Mouse (Mus musculus): ENCODE results near the gene Loxl1. TPM values are rescaled to one million over a fixed set of nuclear protein-coding genes. Genes with fewer than 3 reads are reported as not detected.

The Loxl1 gene
- 26.0 and 27.0 TPM in 2 replicates for polyA plus RNA-seq (2014; fragmentation: Nextera tagmentation; extraction: Ambion mirVana)

DNA sequence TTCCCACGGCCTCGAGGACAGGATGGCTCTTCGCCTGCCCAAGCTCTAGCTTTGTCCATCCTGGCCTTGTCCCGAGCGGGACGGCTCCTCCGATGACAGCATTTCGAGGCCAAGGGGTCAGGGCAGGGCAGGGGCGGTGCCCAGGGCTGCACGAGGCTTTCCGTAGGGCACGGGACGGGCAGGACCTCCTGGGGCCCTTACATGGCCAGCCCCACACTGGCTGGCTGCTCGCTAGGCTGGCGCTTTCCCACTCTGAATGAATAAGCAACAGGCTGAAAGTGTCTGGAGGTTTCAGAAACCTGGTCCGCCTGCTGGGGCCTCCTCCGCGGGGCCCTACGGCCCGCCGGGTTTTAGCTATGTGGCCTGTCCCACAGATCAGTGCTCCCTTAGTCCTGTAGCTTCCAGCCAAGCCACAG lies at the start of gene Loxl1:
Gene Loxl1 (minus strand): TSS at position 243 of the 416 bp plus-strand sequence.
- peak within 1 kb of the TSS; percentile 77 for H3K27ac ChIP-seq (ENCODE audit: low read depth, low read length)
- peak; percentile 67 for ATAC-seq (ENCODE audit: low FRiP score, low TSS enrichment)
- peaks cover 12% of the 10 kb centered on the region; the same call in 1 of the 2 replicates for H3K27me3 ChIP-seq (ENCODE audit: control insufficient read depth, insufficient read depth, low read length)
- WGBS, result under 1% methylated on average over 21 of the region's 21 CpGs
- no peaks in the 10 kb centered on the region for H3K36me3 ChIP-seq (ENCODE audit: control insufficient read depth, insufficient read depth, low read length)
- no peaks in the 10 kb centered on the region for H3K9me3 ChIP-seq (ENCODE audit: control insufficient read depth, low read length)
- H3K4me2 ChIP-seq (replicated peaks; ENCODE audit: low read depth, low read length), result peak within 1 kb of the TSS; percentile 82
- peak within 1 kb of the TSS; percentile 64 for H3K9ac ChIP-seq (ENCODE audit: low read depth, low read length)
- H3K4me1 ChIP-seq (ENCODE audit: control insufficient read depth, insufficient read depth, low read length), result peaks cover 39% of the 10 kb centered on the region
- H3K4me3 ChIP-seq (ENCODE audit: low read length), result peak within 1 kb of the TSS; percentile 48

DNA sequence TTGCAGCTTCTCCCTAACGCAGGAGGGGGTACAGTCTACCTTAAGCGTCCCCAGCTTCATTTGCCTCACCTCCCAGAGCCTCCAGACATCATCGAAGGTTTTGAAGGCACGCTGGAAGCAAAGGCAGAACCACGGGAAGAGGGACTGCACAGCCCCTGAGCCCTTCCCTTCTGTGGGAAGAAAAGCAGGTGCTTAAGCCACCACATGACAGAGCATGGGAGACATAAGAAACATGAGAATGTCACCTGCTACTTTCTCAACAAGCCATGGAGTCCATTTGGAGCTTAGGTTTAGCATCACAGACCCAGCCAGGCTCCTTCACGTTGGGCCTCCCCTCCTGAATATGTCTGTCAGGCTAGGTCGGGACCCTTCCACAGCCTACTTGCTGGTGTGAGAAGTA lies 49.0 kb upstream of the Loxl1 start:
- Histone ChIP-seq H3K27me3 (ENCODE audit: control insufficient read depth, insufficient read depth, low read length) (no peaks in the 10 kb centered on the region), H3K27ac (ENCODE audit: low read depth, low read length) (no peak overlapping the region), H3K4me2 (replicated peaks; ENCODE audit: low read depth, low read length) (no peak overlapping the region), H3K4me1 (ENCODE audit: control insufficient read depth, insufficient read depth, low read length) (no peaks in the 10 kb centered on the region), H3K4me3 (ENCODE audit: low read length) (no peak overlapping the region), H3K9me3 (ENCODE audit: control insufficient read depth, low read length) (no peaks in the 10 kb centered on the region), H3K36me3 (ENCODE audit: control insufficient read depth, insufficient read depth, low read length) (no peaks in the 10 kb centered on the region), H3K9ac (ENCODE audit: low read depth, low read length) (no peak overlapping the region; the same call in 1 of the 2 replicates)
- 83% methylated on average over 7 of the region's 7 CpGs for WGBS
- no peak for ATAC-seq (ENCODE audit: low FRiP score, low TSS enrichment)

DNA sequence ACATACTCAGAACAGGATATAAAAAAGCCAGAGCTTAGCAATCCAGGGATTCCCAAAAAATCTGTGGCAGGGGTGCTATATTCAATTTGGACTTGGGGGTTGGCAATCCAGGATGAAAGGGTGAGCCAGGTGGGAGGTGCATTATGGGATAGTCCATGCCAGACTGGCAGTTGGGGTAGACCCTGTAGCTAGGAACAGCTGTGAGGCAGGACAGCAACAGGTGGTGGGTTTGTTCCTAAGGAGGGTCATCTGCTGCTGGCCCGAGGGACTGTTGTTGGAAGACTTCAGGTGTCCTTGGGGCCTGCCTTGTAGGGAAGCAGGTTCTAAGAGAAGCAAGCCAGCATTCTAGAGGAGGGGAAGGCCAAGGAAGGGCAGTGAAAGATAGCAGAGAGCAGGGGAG lies 48.4 kb upstream of the Loxl1 start:
- no peak overlapping the region for H3K27ac ChIP-seq (ENCODE audit: low read depth, low read length)
- no peak for ATAC-seq (ENCODE audit: low FRiP score, low TSS enrichment)
- WGBS, result 68% methylated on average over 1 of the region's 1 CpGs
- no peaks in the 10 kb centered on the region for H3K9me3 ChIP-seq (ENCODE audit: control insufficient read depth, low read length)
- H3K4me2 ChIP-seq (replicated peaks; ENCODE audit: low read depth, low read length), result no peak overlapping the region
- no peaks in the 10 kb centered on the region for H3K4me1 ChIP-seq (ENCODE audit: control insufficient read depth, insufficient read depth, low read length)
- no peaks in the 10 kb centered on the region for H3K27me3 ChIP-seq (ENCODE audit: control insufficient read depth, insufficient read depth, low read length)
- H3K4me3 ChIP-seq (ENCODE audit: low read length), result no peak overlapping the region
- no peak overlapping the region for H3K9ac ChIP-seq (ENCODE audit: low read depth, low read length)
- no peaks in the 10 kb centered on the region for H3K36me3 ChIP-seq (ENCODE audit: control insufficient read depth, insufficient read depth, low read length)

DNA sequence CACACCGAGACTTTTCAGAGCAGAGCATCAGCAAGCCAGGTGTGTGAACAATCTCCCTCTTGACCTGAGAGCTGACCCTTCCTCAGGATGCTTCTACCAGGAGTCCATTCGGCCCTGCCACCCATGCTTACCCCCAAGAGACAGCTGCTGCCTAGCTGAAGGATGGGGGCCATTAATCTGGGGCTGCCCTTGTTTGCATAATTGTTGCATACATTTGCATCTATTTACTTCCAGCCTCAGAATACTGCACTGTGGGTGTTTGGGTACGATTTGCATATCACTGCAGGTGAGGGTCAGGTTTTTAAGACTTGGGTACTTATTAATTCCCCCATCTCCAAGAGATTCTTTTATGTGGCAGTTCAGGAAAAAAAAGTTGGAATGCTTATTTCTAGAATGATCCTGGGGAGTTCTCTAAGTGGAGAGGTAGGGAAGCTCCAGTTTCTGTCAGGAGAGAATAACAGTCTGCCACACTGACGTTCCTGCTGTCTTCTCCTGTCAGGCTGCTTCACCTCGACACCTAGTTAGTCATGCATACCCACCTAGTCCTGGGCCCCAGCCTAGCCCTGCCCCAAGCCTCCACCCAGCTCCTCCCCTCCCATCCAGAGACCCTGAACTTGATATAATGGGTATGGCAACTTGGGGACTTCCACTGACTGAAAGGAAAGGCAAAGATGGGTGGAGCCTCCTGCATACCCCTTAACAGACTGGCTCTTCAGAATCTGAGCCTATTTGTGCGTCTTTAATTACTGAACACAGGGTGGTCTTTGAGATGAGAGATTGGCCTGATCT lies 42.5 kb upstream of the Loxl1 start:
- no peak overlapping the region for H3K27ac ChIP-seq (ENCODE audit: low read depth, low read length)
- no peak overlapping the region for H3K4me3 ChIP-seq (ENCODE audit: low read length)
- no peaks in the 10 kb centered on the region for H3K4me1 ChIP-seq (ENCODE audit: control insufficient read depth, insufficient read depth, low read length)
- H3K27me3 ChIP-seq (ENCODE audit: control insufficient read depth, insufficient read depth, low read length), result no peaks in the 10 kb centered on the region
- no peaks in the 10 kb centered on the region for H3K9me3 ChIP-seq (ENCODE audit: control insufficient read depth, low read length)
- ATAC-seq (ENCODE audit: low FRiP score, low TSS enrichment), result no peak
- no peak overlapping the region for H3K9ac ChIP-seq (ENCODE audit: low read depth, low read length)
- H3K36me3 ChIP-seq (ENCODE audit: control insufficient read depth, insufficient read depth, low read length), result no peaks in the 10 kb centered on the region
- H3K4me2 ChIP-seq (replicated peaks; ENCODE audit: low read depth, low read length), result no peak overlapping the region
- 33% methylated on average over 6 of the region's 6 CpGs for WGBS

DNA sequence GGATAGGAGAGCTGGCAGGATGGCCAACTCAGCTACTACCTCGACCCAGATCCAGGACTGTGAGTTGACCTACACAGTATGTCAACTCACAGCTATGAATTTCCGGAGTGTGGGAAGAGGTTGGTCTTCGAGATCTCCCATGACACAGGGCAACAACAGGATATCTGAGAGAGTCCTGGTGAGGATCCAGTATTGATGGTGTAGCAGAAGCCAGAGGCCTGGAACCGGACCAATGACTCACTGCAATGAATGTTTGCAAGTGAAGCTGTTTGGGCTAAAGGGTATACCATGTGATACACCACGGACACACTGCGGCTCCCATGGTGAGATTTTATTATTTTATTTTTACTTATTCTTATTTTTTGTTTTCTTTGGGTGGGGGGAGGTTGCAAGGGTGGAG lies 41.7 kb upstream of the Loxl1 start:
- no peak overlapping the region for H3K4me2 ChIP-seq (replicated peaks; ENCODE audit: low read depth, low read length)
- H3K36me3 ChIP-seq (ENCODE audit: control insufficient read depth, insufficient read depth, low read length), result no peaks in the 10 kb centered on the region
- H3K4me1 ChIP-seq (ENCODE audit: control insufficient read depth, insufficient read depth, low read length), result no peaks in the 10 kb centered on the region
- H3K9ac ChIP-seq (ENCODE audit: low read depth, low read length), result no peak overlapping the region
- H3K9me3 ChIP-seq (ENCODE audit: control insufficient read depth, low read length), result no peaks in the 10 kb centered on the region
- ATAC-seq (ENCODE audit: low FRiP score, low TSS enrichment), result no peak
- 91% methylated on average over 6 of the region's 6 CpGs for WGBS
- H3K4me3 ChIP-seq (ENCODE audit: low read length), result no peak overlapping the region
- H3K27me3 ChIP-seq (ENCODE audit: control insufficient read depth, insufficient read depth, low read length), result no peaks in the 10 kb centered on the region
- no peak overlapping the region for H3K27ac ChIP-seq (ENCODE audit: low read depth, low read length)

DNA sequence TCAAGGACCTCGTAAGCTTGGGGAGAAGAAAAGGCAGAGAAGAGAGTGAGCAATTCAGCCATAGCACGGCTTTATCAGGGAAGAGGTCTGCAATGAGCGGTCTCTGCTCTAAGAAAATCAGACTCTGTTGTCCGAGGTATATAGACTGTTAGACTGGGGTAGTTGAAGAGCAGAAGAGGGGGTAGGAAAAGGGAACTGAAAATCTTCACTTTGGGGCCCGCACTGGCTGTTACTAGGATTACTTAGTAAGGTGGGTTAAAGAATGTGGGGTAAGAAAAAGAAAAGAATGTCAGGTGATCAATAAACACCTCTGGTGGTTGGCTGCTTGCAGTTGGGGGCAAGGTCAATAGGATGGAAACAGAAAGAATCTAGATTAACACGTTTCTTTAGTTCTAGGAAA lies 40.2 kb upstream of the Loxl1 start:
- no peaks in the 10 kb centered on the region for H3K9me3 ChIP-seq (ENCODE audit: control insufficient read depth, low read length)
- no peak for ATAC-seq (ENCODE audit: low FRiP score, low TSS enrichment)
- 91% methylated on average over 6 of the region's 6 CpGs for WGBS
- H3K27me3 ChIP-seq (ENCODE audit: control insufficient read depth, insufficient read depth, low read length), result no peaks in the 10 kb centered on the region
- H3K9ac ChIP-seq (ENCODE audit: low read depth, low read length), result no peak overlapping the region
- no peak overlapping the region for H3K4me2 ChIP-seq (replicated peaks; ENCODE audit: low read depth, low read length)
- H3K4me1 ChIP-seq (ENCODE audit: control insufficient read depth, insufficient read depth, low read length), result no peaks in the 10 kb centered on the region
- no peak overlapping the region for H3K4me3 ChIP-seq (ENCODE audit: low read length)
- no peak overlapping the region for H3K27ac ChIP-seq (ENCODE audit: low read depth, low read length)
- H3K36me3 ChIP-seq (ENCODE audit: control insufficient read depth, insufficient read depth, low read length), result no peaks in the 10 kb centered on the region

DNA sequence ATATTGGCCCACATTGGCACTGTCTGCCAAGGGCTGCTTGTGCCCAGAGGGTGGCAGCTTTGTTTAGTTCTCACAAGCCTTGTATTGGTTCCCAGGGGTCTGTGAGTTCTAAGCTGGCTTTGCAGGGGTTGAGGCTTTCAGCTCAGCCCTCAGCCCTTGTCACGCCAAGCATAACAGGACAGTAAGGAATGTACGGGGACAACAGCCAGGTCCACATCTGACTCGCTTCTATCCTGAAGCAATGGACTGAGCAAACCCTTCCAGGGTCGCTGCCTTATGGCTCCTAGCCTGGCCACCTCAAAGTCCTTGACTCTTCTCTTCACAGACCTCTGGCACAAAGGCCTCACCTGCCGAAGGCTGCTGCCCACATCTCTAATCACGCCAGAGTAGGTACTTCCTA lies 34.8 kb upstream of the Loxl1 start:
- no peaks in the 10 kb centered on the region for H3K27me3 ChIP-seq (ENCODE audit: control insufficient read depth, insufficient read depth, low read length)
- no peak for ATAC-seq (ENCODE audit: low FRiP score, low TSS enrichment)
- no peak overlapping the region for H3K4me3 ChIP-seq (ENCODE audit: low read length)
- no peaks in the 10 kb centered on the region for H3K9me3 ChIP-seq (ENCODE audit: control insufficient read depth, low read length)
- no peak overlapping the region for H3K9ac ChIP-seq (ENCODE audit: low read depth, low read length)
- no peak overlapping the region for H3K27ac ChIP-seq (ENCODE audit: low read depth, low read length)
- 0 out of 2 replicates have a peak, but pooled peaks cover 4% of the 10 kb centered on the region for H3K4me1 ChIP-seq (ENCODE audit: control insufficient read depth, insufficient read depth, low read length)
- no peaks in the 10 kb centered on the region for H3K36me3 ChIP-seq (ENCODE audit: control insufficient read depth, insufficient read depth, low read length)
- H3K4me2 ChIP-seq (replicated peaks; ENCODE audit: low read depth, low read length), result no peak overlapping the region
- WGBS, result 81% methylated on average over 6 of the region's 6 CpGs

DNA sequence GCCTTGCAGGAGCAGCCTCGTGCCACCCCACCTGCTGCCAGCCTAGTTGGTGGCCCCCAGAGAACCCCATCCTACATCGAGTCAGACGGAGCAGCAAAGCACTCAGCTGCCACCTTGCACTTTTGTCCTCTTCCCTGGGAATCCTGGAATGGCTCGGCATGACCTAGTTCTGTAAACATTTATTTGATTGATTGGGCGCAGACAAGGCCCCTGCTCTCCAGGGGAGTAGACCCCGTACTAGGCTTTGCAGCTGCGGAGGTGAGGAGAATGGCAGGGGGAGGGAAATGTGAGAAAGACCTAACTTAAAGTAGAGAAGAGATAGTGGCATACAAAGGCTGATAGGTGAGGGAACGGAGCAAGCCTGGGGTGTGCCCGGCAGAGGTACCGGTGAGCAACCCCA lies 33.5 kb upstream of the Loxl1 start:
- Histone ChIP-seq H3K27me3 (ENCODE audit: control insufficient read depth, insufficient read depth, low read length) (no peaks in the 10 kb centered on the region), H3K27ac (ENCODE audit: low read depth, low read length) (no peak overlapping the region), H3K36me3 (ENCODE audit: control insufficient read depth, insufficient read depth, low read length) (no peaks in the 10 kb centered on the region), H3K4me1 (ENCODE audit: control insufficient read depth, insufficient read depth, low read length) (0 out of 2 replicates have a peak, but pooled peaks cover 4% of the 10 kb centered on the region), H3K9ac (ENCODE audit: low read depth, low read length) (no peak overlapping the region), H3K4me3 (ENCODE audit: low read length) (no peak overlapping the region), H3K9me3 (ENCODE audit: control insufficient read depth, low read length) (no peaks in the 10 kb centered on the region), H3K4me2 (replicated peaks; ENCODE audit: low read depth, low read length) (no peak overlapping the region; the same call in 1 of the 2 replicates)
- 31% methylated on average over 10 of the region's 10 CpGs for WGBS
- no peak for ATAC-seq (ENCODE audit: low FRiP score, low TSS enrichment)

DNA sequence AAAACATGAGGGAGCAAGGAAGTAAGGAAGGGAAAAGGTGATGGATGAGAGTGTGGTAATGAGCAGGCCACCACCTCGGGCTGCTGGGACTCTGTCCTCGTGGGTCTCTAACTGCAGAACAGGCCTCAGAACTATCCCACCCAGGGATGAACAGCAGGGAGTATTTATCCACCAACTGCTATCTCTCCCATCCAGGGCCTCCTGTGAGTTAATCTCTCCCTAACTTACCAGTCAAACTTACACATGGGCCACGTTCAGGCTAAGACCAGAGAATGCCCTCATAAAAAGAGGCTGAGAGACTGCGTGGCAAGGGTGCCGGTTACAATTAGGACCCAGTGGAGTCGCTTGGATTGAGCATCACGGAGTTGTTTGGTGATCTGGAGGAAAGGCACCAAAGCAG lies 33.0 kb upstream of the Loxl1 start:
- WGBS, result 59% methylated on average over 7 of the region's 7 CpGs

More for the DNA sequence above, 33.0 kb upstream of the Loxl1 start:
- no peak for ATAC-seq (ENCODE audit: low FRiP score, low TSS enrichment)
- Histone ChIP-seq H3K9ac (ENCODE audit: low read depth, low read length) (no peak overlapping the region), H3K4me2 (replicated peaks; ENCODE audit: low read depth, low read length) (no peak overlapping the region), H3K9me3 (ENCODE audit: control insufficient read depth, low read length) (no peaks in the 10 kb centered on the region), H3K4me1 (ENCODE audit: control insufficient read depth, insufficient read depth, low read length) (0 out of 2 replicates have a peak, but pooled peaks cover 4% of the 10 kb centered on the region), H3K27me3 (ENCODE audit: control insufficient read depth, insufficient read depth, low read length) (no peaks in the 10 kb centered on the region), H3K27ac (ENCODE audit: low read depth, low read length) (no peak overlapping the region), H3K36me3 (ENCODE audit: control insufficient read depth, insufficient read depth, low read length) (no peaks in the 10 kb centered on the region), H3K4me3 (ENCODE audit: low read length) (no peak overlapping the region)

Measured in kidney, embryonic 14.5 days (tissue).